Mouse (Mus musculus) forebrain, embryonic 11.5 days (tissue): Measurements from ENCODE around the gene Krt27. TPM values are rescaled to one million over a fixed set of nuclear protein-coding genes. Genes with fewer than 3 reads are reported as not detected.

ENCODE experiments used
- ATAC-seq: fragments of 200-750 bp; cut with Nextera tagmentation; replicated peaks from 2 replicates; pipeline ENCODE4 v1.8.0; 2017; ENCODE audit warnings: moderate TSS enrichment; ENCODE audit not compliant: low FRiP score
- DNase-seq: peaks from one replicate; pipeline ENCODE4 v3.0.0-alpha.2; 2017; ENCODE audit warnings: low spot score
- H3K27ac ChIP-seq: fragments of 300-500 bp; sonication (generic); 2 replicates; pipeline ENCODE4 v1.5.1; 2014; ENCODE audit warnings: low read depth, low read length
- H3K27me3 ChIP-seq: fragments of 300-500 bp; sonication (generic); 2 replicates; pipeline ENCODE4 v1.6.1; 2014; ENCODE audit warnings: mild to moderate bottlenecking, low read length, mixed read lengths; ENCODE audit not compliant: control insufficient read depth, insufficient read depth
- H3K36me3 ChIP-seq: fragments of 300-500 bp; sonication (generic); 2 replicates; pipeline ENCODE4 v1.6.1; 2014; ENCODE audit warnings: mild to moderate bottlenecking, low read length, moderate library complexity, mixed read lengths; ENCODE audit not compliant: control insufficient read depth, insufficient read depth
- H3K4me1 ChIP-seq: fragments of 300-500 bp; sonication (generic); replicated peaks from 2 replicates; pipeline ENCODE4 v1.6.1; 2014; ENCODE audit warnings: low read length, mixed read lengths; ENCODE audit not compliant: control insufficient read depth, insufficient read depth
- H3K4me2 ChIP-seq: fragments of 300-500 bp; sonication (generic); 2 replicates; pipeline ENCODE4 v1.6.1; 2014; ENCODE audit warnings: low read depth, mild to moderate bottlenecking, low read length, moderate library complexity, mixed read lengths; ENCODE audit not compliant: severe bottlenecking
- H3K4me3 ChIP-seq: fragments of 300-500 bp; sonication (generic); 2 replicates; pipeline ENCODE4 v1.5.1; 2014; ENCODE audit warnings: low read depth, low read length
- H3K9ac ChIP-seq: fragments of 300-500 bp; sonication (generic); 2 replicates; pipeline ENCODE4 v1.6.1; 2014; ENCODE audit warnings: low read length
- H3K9me3 ChIP-seq: fragments of 300-500 bp; sonication (generic); 2 replicates; pipeline ENCODE4 v1.6.1; 2016; ENCODE audit warnings: low read length, mixed read lengths; ENCODE audit not compliant: control insufficient read depth
- WGBS: fragments of 180-500 bp; shearing (Covaris S2); extraction: QIAGEN DNeasy Blood & Tissue Kit; methylation state at CpG from one replicate; pipeline ENCODE4 v1.1.7; 2014; 5-methylcytosine and 5-hydroxymethylcytosine counted together
- polyA plus RNA-seq: library from polyadenylated mRNA; unstranded; fragments of >200 nt; fragmentation: Nextera tagmentation; extraction: Ambion mirVana; gene quantifications from 2 replicates; pipeline ENCODE4 v1.2.1, GENCODE M21; 2014

Krt27 gene
- polyA plus RNA-seq, 1 experiment from 2014 or later, result not detected

- Histone ChIP-seq H3K27ac (no peak overlapping the region), H3K9ac (no peak overlapping the region), H3K4me1 (no peaks in the 10 kb centered on the region), H3K36me3 (no peaks in the 10 kb centered on the region), H3K4me2 (no peak overlapping the region), H3K27me3 (no peaks in the 10 kb centered on the region), H3K4me3 (no peak overlapping the region), H3K9me3 (no peaks in the 10 kb centered on the region)
- no peak for DNase-seq
- 77% methylated on average over 8 of the region's 8 CpGs for WGBS
- ATAC-seq, result no peak
These were observed 34.4 kb downstream of the Krt27 start for GRCm38 (mm10) chr11:99316543-99316942.

- DNase-seq (no peak), ATAC-seq (no peak)
- 85% methylated on average over 2 of the region's 2 CpGs for WGBS
- no peak overlapping the region for H3K4me3 ChIP-seq
- H3K36me3 ChIP-seq, result no peaks in the 10 kb centered on the region
- H3K4me1 ChIP-seq, result no peaks in the 10 kb centered on the region
- H3K27ac ChIP-seq, result no peak overlapping the region
- no peaks in the 10 kb centered on the region for H3K9me3 ChIP-seq
- no peaks in the 10 kb centered on the region for H3K27me3 ChIP-seq
- H3K4me2 ChIP-seq, result no peak overlapping the region
- H3K9ac ChIP-seq, result no peak overlapping the region
These were observed 36.3 kb downstream of the Krt27 start for GRCm38 (mm10) chr11:99314594-99314993.

- Histone ChIP-seq H3K27me3 (no peaks in the 10 kb centered on the region), H3K27ac (no peak overlapping the region), H3K4me2 (no peak overlapping the region), H3K9ac (no peak overlapping the region), H3K36me3 (no peaks in the 10 kb centered on the region), H3K9me3 (no peaks in the 10 kb centered on the region), H3K4me1 (no peaks in the 10 kb centered on the region), H3K4me3 (no peak overlapping the region)
- ATAC-seq (no peak), DNase-seq (no peak)
- 90% methylated on average over 1 of the region's 1 CpGs for WGBS
These were observed 40.0 kb downstream of the Krt27 start for GRCm38 (mm10) chr11:99310882-99311281.

- ATAC-seq, result no peak
These were observed 43.3 kb downstream of the Krt27 start for GRCm38 (mm10) chr11:99307579-99307978.

More at GRCm38 (mm10) chr11:99307579-99307978, 43.3 kb downstream of the Krt27 start:
- Histone ChIP-seq H3K27ac (no peak overlapping the region), H3K36me3 (no peaks in the 10 kb centered on the region), H3K9ac (no peak overlapping the region), H3K9me3 (no peaks in the 10 kb centered on the region), H3K27me3 (no peaks in the 10 kb centered on the region), H3K4me3 (no peak overlapping the region), H3K4me1 (no peaks in the 10 kb centered on the region), H3K4me2 (no peak overlapping the region)
- WGBS, result 38% methylated on average over 2 of the region's 2 CpGs
- peak; percentile 75 for DNase-seq

Other genes starting within 250 kb of the Krt27 start
- 0.31 TPM in 1 of 2 replicates, not detected in the other for gene Ccr7, start 196.0 kb downstream of the Krt27 start, polyA plus RNA-seq
- 203 and 209 TPM in 2 replicates for gene Smarce1, start 120.1 kb downstream of the Krt27 start, polyA plus RNA-seq
- gene Krt222, start 107.0 kb downstream of the Krt27 start, polyA plus RNA-seq, result 0.29 and 0.59 TPM in 2 replicates
- not detected in 2 replicates for gene Krt24, start 65.8 kb downstream of the Krt27 start, polyA plus RNA-seq
- gene Krt25, start 28.2 kb downstream of the Krt27 start, polyA plus RNA-seq, result not detected in 2 replicates
- gene Krt26, start 13.1 kb downstream of the Krt27 start, polyA plus RNA-seq, result not detected in 2 replicates
- gene Krt28, start 23.8 kb upstream of the Krt27 start, polyA plus RNA-seq, result 0.32 and 0.45 TPM in 2 replicates
- gene Krt10, start 38.3 kb upstream of the Krt27 start, polyA plus RNA-seq, result 26.8 and 28.3 TPM in 2 replicates
- gene Krt12, start 71.2 kb upstream of the Krt27 start, polyA plus RNA-seq, result 0.09 TPM in 1 of 2 replicates, not detected in the other
- gene Krt20, start 87.0 kb upstream of the Krt27 start, polyA plus RNA-seq, result 0.51 and 0.59 TPM in 2 replicates
- not detected in 2 replicates for gene Krt23, start 142.0 kb upstream of the Krt27 start, polyA plus RNA-seq
- gene Krt39, start 170.2 kb upstream of the Krt27 start, polyA plus RNA-seq, result not detected in 2 replicates
- not detected in 2 replicates for gene Krt40, start 192.1 kb upstream of the Krt27 start, polyA plus RNA-seq
- not detected in 2 replicates for gene Krtap3-3, start 199.8 kb upstream of the Krt27 start, polyA plus RNA-seq
- not detected in 2 replicates for gene Krtap3-2, start 205.7 kb upstream of the Krt27 start, polyA plus RNA-seq
- not detected in 2 replicates for gene Gm11939, start 208.4 kb upstream of the Krt27 start, polyA plus RNA-seq
- not detected in 2 replicates for gene Krtap3-1, start 215.5 kb upstream of the Krt27 start, polyA plus RNA-seq
- not detected in 2 replicates for gene Krtap1-5, start 229.9 kb upstream of the Krt27 start, polyA plus RNA-seq
- gene Krtap1-4, start 232.6 kb upstream of the Krt27 start, polyA plus RNA-seq, result not detected in 2 replicates
- not detected in 2 replicates for gene Krtap1-3, start 240.2 kb upstream of the Krt27 start, polyA plus RNA-seq
- gene Krtap9-3, start 247.0 kb upstream of the Krt27 start, polyA plus RNA-seq, result not detected in 2 replicates